Mouse (Mus musculus): Measurements from ENCODE around the gene Fuca1. TPM values are rescaled to one million over a fixed set of nuclear protein-coding genes. Genes with fewer than 3 reads are reported as not detected.
A peak's percentile ranks its signal among the peaks of the same experiment; 100 is the strongest.

The Fuca1 gene
- polyA plus RNA-seq, 1 experiment from 2014 or later = 78.2 TPM

- Histone ChIP-seq H3K27ac (replicated peaks) (no peak overlapping the region), H3K4me3 (replicated peaks) (no peak overlapping the region), H3K4me1 (no peaks in the 10 kb centered on the region), H3K9ac (no peak overlapping the region), H3K27me3 (no peaks in the 10 kb centered on the region), H3K9me3 (replicated peaks) (no peaks in the 10 kb centered on the region), H3K36me3 (no peaks in the 10 kb centered on the region), H3K4me2 (replicated peaks) (no peak overlapping the region)
- 7% methylated on average over 4 of the region's 4 CpGs for WGBS
- ATAC-seq (ENCODE audit: insufficient number of reproducible peaks, low FRiP score, low TSS enrichment, low read depth) = peak; percentile 77; the same call in 1 of the 2 replicates
These were observed 30.7 kb upstream of the Fuca1 start for GRCm38 (mm10) chr4:135889884-135890283.

- Histone ChIP-seq H3K4me3 (replicated peaks) (no peak overlapping the region), H3K9me3 (replicated peaks) (no peaks in the 10 kb centered on the region), H3K9ac (no peak overlapping the region), H3K27ac (replicated peaks) (no peak overlapping the region), H3K4me1 (no peaks in the 10 kb centered on the region), H3K4me2 (replicated peaks) (no peak overlapping the region), H3K27me3 (no peaks in the 10 kb centered on the region), H3K36me3 (no peaks in the 10 kb centered on the region)
- WGBS = 79% methylated on average over 2 of the region's 2 CpGs
- no peak for ATAC-seq (ENCODE audit: insufficient number of reproducible peaks, low FRiP score, low TSS enrichment, low read depth)
These were observed 29.0 kb upstream of the Fuca1 start for GRCm38 (mm10) chr4:135891539-135891938.

DNA sequence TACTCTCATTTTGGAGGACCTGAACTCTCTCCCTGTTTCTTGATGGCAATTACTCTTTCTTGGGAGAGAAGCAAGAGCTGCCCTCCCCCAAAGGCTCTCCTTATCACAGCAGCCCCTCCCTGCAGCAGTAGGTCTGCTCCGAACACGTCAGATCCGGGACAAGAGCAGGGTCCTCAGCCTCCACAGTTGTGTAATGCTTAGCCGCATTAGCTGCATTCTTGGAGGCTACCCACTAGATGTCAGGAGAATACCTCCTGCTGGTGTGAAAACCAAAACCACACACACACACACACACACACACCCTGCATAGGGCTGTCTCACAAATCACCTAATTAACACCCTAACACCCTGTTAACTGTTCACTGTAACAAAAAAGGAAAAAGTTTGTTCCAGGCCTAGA is 27.7 kb upstream of the Fuca1 start:
- Histone ChIP-seq H3K9ac (no peak overlapping the region), H3K27ac (replicated peaks) (no peak overlapping the region), H3K4me2 (replicated peaks) (no peak overlapping the region), H3K9me3 (replicated peaks) (no peaks in the 10 kb centered on the region), H3K36me3 (no peaks in the 10 kb centered on the region), H3K4me1 (no peaks in the 10 kb centered on the region), H3K27me3 (no peaks in the 10 kb centered on the region), H3K4me3 (replicated peaks) (no peak overlapping the region)
- 63% methylated on average over 4 of the region's 4 CpGs for WGBS
- ATAC-seq (ENCODE audit: insufficient number of reproducible peaks, low FRiP score, low TSS enrichment, low read depth) = no peak

DNA sequence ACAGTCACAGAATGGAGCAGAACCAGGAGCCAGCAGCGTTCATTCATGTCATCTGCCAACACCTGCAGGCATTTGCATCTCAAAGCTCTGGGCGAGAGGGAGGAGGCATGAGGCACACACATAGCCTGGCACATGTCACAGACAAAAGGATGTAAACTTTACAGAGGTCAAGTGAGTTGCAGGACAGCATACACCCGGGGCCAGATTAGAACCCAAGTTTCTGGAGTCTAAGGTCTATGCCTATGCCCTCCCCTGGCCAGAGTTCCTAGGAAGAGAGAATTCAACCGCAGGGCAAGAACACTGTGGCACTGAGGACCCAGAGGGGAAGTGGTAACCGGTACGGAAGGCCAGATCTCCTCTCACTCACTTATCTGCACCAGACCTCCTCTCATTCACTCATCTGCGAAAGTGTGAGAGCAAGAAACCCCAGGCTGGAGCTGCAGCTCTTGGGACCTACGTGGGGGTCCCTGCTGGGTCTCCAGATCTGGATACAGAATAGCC is 25.4 kb upstream of the Fuca1 start, which contains the start of gene Cnr2:
TSS of gene Cnr2 (plus strand) at position 324 of the 501 bp plus-strand sequence.
- ATAC-seq (ENCODE audit: insufficient number of reproducible peaks, low FRiP score, low TSS enrichment, low read depth) = no peak
- Histone ChIP-seq H3K36me3 (no peaks in the 10 kb centered on the region), H3K4me1 (no peaks in the 10 kb centered on the region), H3K27me3 (no peaks in the 10 kb centered on the region), H3K27ac (replicated peaks) (no peak within 1 kb of the TSS), H3K9ac (no peak within 1 kb of the TSS), H3K9me3 (replicated peaks) (no peaks in the 10 kb centered on the region), H3K4me3 (replicated peaks) (no peak within 1 kb of the TSS), H3K4me2 (replicated peaks) (no peak within 1 kb of the TSS)
- 60% methylated on average over 8 of the region's 8 CpGs for WGBS

DNA sequence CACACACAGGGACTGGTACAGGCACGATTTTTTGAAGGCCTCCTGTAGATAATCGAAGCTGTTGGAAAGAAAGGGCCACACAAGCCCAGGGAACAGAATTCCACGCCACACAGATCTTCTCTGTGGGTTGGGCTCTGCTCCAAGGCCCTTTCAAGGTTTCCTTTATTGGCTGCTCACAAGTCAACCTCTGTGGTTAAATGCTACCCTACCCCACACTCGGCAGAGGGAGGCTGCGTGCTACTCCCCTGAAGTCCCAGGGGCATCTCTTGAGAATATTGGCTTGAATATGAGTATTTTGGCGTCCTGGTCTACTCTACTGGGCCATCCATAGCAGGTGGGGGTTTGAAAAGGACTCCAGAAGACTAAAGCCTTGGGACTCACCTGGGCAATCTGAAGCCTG is 24.4 kb upstream of the Fuca1 start:
- H3K36me3 ChIP-seq = no peaks in the 10 kb centered on the region
- no peaks in the 10 kb centered on the region for H3K9me3 ChIP-seq (replicated peaks)
- no peaks in the 10 kb centered on the region for H3K27me3 ChIP-seq
- no peak overlapping the region for H3K9ac ChIP-seq
- 68% methylated on average over 6 of the region's 6 CpGs for WGBS
- ATAC-seq (ENCODE audit: insufficient number of reproducible peaks, low FRiP score, low TSS enrichment, low read depth) = no peak
- H3K4me1 ChIP-seq = no peaks in the 10 kb centered on the region
- no peak overlapping the region for H3K4me3 ChIP-seq (replicated peaks)
- H3K27ac ChIP-seq (replicated peaks) = no peak overlapping the region
- no peak overlapping the region for H3K4me2 ChIP-seq (replicated peaks)

DNA sequence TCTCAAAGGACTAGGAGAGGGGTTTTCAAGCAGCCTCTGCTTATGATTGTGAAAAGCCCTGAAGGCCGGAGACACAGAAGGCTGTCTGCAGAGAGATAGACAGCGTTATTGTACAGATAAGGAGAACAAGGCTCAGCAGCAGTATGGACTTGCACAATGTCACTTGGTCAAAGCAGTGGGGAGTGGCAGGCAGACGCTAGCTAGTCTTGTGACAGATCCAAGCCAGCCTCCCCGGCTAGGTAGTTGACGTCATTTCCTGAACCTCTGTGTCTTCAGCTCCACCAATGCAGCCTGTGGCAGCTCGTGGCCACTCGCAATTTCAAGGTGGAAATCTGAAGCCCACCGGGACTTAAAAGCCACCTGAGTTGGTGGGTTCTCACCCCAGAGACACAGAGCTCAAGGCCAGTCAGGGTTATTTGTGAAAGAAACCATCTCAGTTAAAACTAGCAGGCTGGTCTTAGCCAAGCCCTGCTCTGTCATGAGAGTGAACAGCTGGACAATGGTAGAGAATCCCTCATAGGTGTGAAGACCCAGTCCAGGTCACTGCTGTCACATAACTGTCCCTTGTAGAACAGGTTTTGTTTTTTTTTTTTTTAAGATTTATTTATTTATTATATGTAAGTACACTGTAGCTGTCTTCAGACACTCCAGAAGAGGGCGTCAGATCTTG is 22.0 kb upstream of the Fuca1 start:
- H3K9me3 ChIP-seq (replicated peaks) = no peaks in the 10 kb centered on the region
- no peak for ATAC-seq (ENCODE audit: insufficient number of reproducible peaks, low FRiP score, low TSS enrichment, low read depth)
- 57% methylated on average over 9 of the region's 9 CpGs for WGBS
- H3K4me3 ChIP-seq (replicated peaks) = no peak overlapping the region
- H3K27ac ChIP-seq (replicated peaks) = no peak overlapping the region
- no peaks in the 10 kb centered on the region for H3K4me1 ChIP-seq
- H3K36me3 ChIP-seq = no peaks in the 10 kb centered on the region
- H3K27me3 ChIP-seq = no peaks in the 10 kb centered on the region
- H3K9ac ChIP-seq = no peak overlapping the region
- no peak overlapping the region for H3K4me2 ChIP-seq (replicated peaks)

GRCm38 (mm10) chr4:135899050-135899448 is 21.5 kb upstream of the Fuca1 start:
- Histone ChIP-seq H3K27ac (replicated peaks) (no peak overlapping the region), H3K9ac (no peak overlapping the region), H3K9me3 (replicated peaks) (no peaks in the 10 kb centered on the region), H3K4me1 (no peaks in the 10 kb centered on the region), H3K27me3 (no peaks in the 10 kb centered on the region), H3K4me3 (replicated peaks) (no peak overlapping the region), H3K36me3 (no peaks in the 10 kb centered on the region), H3K4me2 (replicated peaks) (no peak overlapping the region)
- WGBS = 76% methylated on average over 7 of the region's 7 CpGs
- no peak for ATAC-seq (ENCODE audit: insufficient number of reproducible peaks, low FRiP score, low TSS enrichment, low read depth)

GRCm38 (mm10) chr4:135900008-135900407 is 20.5 kb upstream of the Fuca1 start:
- H3K9me3 ChIP-seq (replicated peaks) = no peaks in the 10 kb centered on the region
- ATAC-seq (ENCODE audit: insufficient number of reproducible peaks, low FRiP score, low TSS enrichment, low read depth) = no peak
- H3K4me3 ChIP-seq (replicated peaks) = no peak overlapping the region
- no peaks in the 10 kb centered on the region for H3K4me1 ChIP-seq
- no peak overlapping the region for H3K4me2 ChIP-seq (replicated peaks)
- H3K27me3 ChIP-seq = no peaks in the 10 kb centered on the region
- H3K9ac ChIP-seq = no peak overlapping the region
- no peaks in the 10 kb centered on the region for H3K36me3 ChIP-seq
- H3K27ac ChIP-seq (replicated peaks) = no peak overlapping the region
- whole genome bisulfite sequencing = 78% methylated on average over 5 of the region's 5 CpGs

DNA sequence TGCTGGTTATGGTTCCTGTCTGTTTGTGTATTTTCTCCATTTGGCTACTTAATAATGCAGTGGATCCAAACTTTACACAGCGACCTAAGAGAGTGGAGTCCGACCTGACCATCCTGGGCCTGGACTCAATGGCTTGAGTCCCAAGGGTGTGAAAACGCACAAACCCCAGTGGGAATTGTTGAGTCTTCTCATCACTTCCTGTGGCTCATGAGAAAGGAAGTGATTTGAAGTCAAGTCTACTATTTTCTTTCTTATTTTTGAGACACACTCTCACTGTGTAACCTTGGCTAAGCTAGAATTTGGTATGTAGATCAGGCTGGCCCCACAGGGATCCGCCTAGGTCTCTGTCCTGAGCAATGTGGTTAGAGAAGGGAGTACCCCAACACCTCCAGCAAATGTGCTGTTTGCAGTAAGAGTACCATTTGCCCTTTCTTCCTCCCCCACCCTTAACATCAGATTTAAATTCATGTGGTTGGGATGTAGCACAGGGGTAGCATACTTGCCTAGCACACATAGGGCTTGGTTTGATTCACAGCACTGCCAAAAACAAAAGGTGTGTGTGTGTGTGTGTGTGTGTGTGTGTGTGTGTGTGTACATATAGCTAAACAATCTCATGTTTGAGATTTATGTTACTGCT is 17.8 kb upstream of the Fuca1 start:
- Histone ChIP-seq H3K4me3 (replicated peaks) (no peak overlapping the region), H3K27me3 (no peaks in the 10 kb centered on the region), H3K27ac (replicated peaks) (no peak overlapping the region), H3K9me3 (replicated peaks) (no peaks in the 10 kb centered on the region), H3K4me2 (replicated peaks) (no peak overlapping the region), H3K36me3 (no peaks in the 10 kb centered on the region), H3K4me1 (no peaks in the 10 kb centered on the region), H3K9ac (no peak overlapping the region)
- ATAC-seq (ENCODE audit: insufficient number of reproducible peaks, low FRiP score, low TSS enrichment, low read depth) = no peak
- 90% methylated on average over 4 of the region's 4 CpGs for WGBS

GRCm38 (mm10) chr4:135904810-135905209 is 15.7 kb upstream of the Fuca1 start:
- no peak overlapping the region for H3K4me2 ChIP-seq (replicated peaks)

DNA sequence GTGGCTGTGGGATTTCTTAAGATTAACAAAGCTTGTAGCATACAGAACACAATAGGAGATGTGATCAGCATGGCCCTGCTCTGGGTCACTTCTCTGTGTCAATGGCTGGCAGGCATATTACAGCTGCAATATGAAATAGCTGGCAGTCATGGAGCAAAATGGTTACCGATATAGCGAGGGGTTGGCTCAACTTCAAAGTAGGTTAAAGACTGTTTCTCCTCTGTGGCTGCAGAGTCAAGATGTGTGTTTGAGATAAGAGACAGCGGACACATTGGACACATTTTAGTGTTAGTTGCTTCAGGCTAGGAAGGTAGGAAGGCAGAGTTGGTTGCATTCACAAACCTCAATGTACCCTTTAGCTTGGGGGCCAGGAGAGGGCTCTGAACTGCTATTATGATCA is 13.9 kb upstream of the Fuca1 start:
- H3K4me1 ChIP-seq = no peaks in the 10 kb centered on the region
- no peak overlapping the region for H3K4me2 ChIP-seq (replicated peaks)
- ATAC-seq (ENCODE audit: insufficient number of reproducible peaks, low FRiP score, low TSS enrichment, low read depth) = no peak
- 58% methylated on average over 3 of the region's 3 CpGs for WGBS
- H3K9me3 ChIP-seq (replicated peaks) = no peaks in the 10 kb centered on the region
- no peaks in the 10 kb centered on the region for H3K27me3 ChIP-seq
- H3K9ac ChIP-seq = no peak overlapping the region
- H3K36me3 ChIP-seq = no peaks in the 10 kb centered on the region
- H3K27ac ChIP-seq (replicated peaks) = no peak overlapping the region
- H3K4me3 ChIP-seq (replicated peaks) = no peak overlapping the region

More at GRCm38 (mm10) chr4:135904810-135905209, 15.7 kb upstream of the Fuca1 start:
- H3K4me3 ChIP-seq (replicated peaks) = no peak overlapping the region
- H3K9ac ChIP-seq = no peak overlapping the region
- no peak for ATAC-seq (ENCODE audit: insufficient number of reproducible peaks, low FRiP score, low TSS enrichment, low read depth)
- no peaks in the 10 kb centered on the region for H3K4me1 ChIP-seq
- H3K36me3 ChIP-seq = no peaks in the 10 kb centered on the region
- WGBS = 53% methylated on average over 1 of the region's 1 CpGs
- H3K27me3 ChIP-seq = no peaks in the 10 kb centered on the region
- H3K27ac ChIP-seq (replicated peaks) = no peak overlapping the region
- no peaks in the 10 kb centered on the region for H3K9me3 ChIP-seq (replicated peaks)
